Mouse (Mus musculus) small intestine, adult 2 months (tissue): ENCODE measurements around the gene Neu4.

Source experiments
- CTCF ChIP-seq: fragments of 200-500 bp; IDR thresholded peaks from 2 replicates; pipeline ENCODE4 v1.5.1; 2012; ENCODE audit warnings: low read depth, mild to moderate bottlenecking, control low read depth, inconsistent platforms, low read length, moderate library complexity, mixed read lengths; ENCODE audit not compliant: insufficient replicate concordance, insufficient read length; ENCODE audit errors: extremely low read depth
- POLR2A ChIP-seq: fragments of 200-500 bp; IDR thresholded peaks from 2 replicates; pipeline ENCODE4 v1.6.1; 2012; ENCODE audit warnings: low read depth, mild to moderate bottlenecking, control low read depth, inconsistent platforms, low read length, moderate library complexity

GRCm38 (mm10) chr1:94055966-94056365 is 35.7 kb downstream of the Neu4 start:
- TF ChIP-seq CTCF (no peak), POLR2A (no peak)
